Mouse (Mus musculus): ENCODE results near the gene Ddx46.
"Not testable (repeated sequence)": the region's sequence is repeated elsewhere in the genome, so short reads cannot be mapped to it uniquely, and the experiment has no call there.

DNA sequence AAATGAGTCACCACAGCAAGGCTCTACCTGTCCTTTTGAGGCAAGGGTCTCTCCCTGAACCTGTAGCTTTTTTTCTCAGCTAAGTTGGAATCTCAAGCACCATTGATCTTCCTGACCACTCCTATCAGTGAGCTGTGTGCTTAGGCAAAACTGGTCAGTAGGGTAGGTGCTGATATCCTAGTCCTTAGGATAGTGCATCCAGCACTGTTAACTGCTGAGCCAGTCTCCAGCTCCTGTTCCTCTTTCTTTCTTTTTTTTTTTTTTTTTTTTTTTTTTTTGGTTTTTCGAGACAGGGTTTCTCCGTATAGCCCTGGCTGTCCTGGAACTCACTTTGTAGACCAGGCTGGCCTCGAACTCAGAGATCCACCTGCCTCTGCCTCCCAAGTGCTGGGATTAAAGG lies 61.2 kb downstream of the Ddx46 start:
- TF ChIP-seq CTCF (IDR thresholded peaks at IDR 0.05; ENCODE audit: control insufficient read depth, insufficient read depth, insufficient read length); MAX (IDR thresholded peaks at IDR 0.05); USF1 (IDR thresholded peaks at IDR 0.05; ENCODE audit: low read depth); MYOD1 (IDR thresholded peaks at IDR 0.05; ENCODE audit: control insufficient read depth, insufficient read length, low read depth): not testable (repeated sequence)
